Comparison of ENCODE assay signal across 10 mouse cellular contexts in genomic region chr12:5253289-5254005, GRCm38 (mm10).
DNase-seq lines count a peak whose midpoint lies in the region; ATAC-seq and TF ChIP-seq lines count a peak whose summit lies in the region.
"Had no signal": no experiment of that assay in that cellular context is flagged by ENCODE, and none has a peak within 500 bp of the region (broad histone marks: within the 10 kb centered on the region; RNA-seq: fewer than 3 reads in every experiment).

No protein-coding gene starts in this region.

- peak; percentile 24; the same call in 1 of the 2 replicates for ATAC-seq in neural tube, embryonic 12.5 days (ENCODE audit: low FRiP score, low read depth)
- peak; percentile 37 for ATAC-seq in forebrain, embryonic 15.5 days (replicated peaks)
- ATAC-seq in limb, embryonic 14.5 days (ENCODE audit: low FRiP score, low read depth): peak; percentile 51
- no peak for ATAC-seq in stomach, embryonic 15.5 days (ENCODE audit: insufficient read depth, low FRiP score, low read depth)
- ATAC-seq in erythroblast, adult 5-6 weeks (replicated peaks; ENCODE audit: low FRiP score, poor library complexity, severe bottlenecking): no peak
- no peak for ATAC-seq in kidney, embryonic 16.5 days (ENCODE audit: low FRiP score, low TSS enrichment)

- no peak overlapping the region for H3K27ac ChIP-seq in neural tube, embryonic 12.5 days
- peak overlapping the region; percentile 73 for H3K27ac ChIP-seq in forebrain, embryonic 15.5 days (replicated peaks)
- H3K27ac ChIP-seq in limb, embryonic 14.5 days (replicated peaks; ENCODE audit: low read depth, low read length): peak overlapping the region; percentile 40; the same call in 1 of the 2 replicates
- H3K27ac ChIP-seq in stomach, embryonic 15.5 days: peak overlapping the region; percentile 78
- H3K27ac ChIP-seq in kidney, embryonic 16.5 days (ENCODE audit: low read length): no peak overlapping the region

- no peaks in the 10 kb centered on the region for H3K36me3 ChIP-seq in neural tube, embryonic 12.5 days
- H3K36me3 ChIP-seq in forebrain, embryonic 15.5 days: no peaks in the 10 kb centered on the region
- no peaks in the 10 kb centered on the region for H3K36me3 ChIP-seq in limb, embryonic 14.5 days (ENCODE audit: control insufficient read depth, insufficient read depth, low read length)
- H3K36me3 ChIP-seq in stomach, embryonic 15.5 days: no peaks in the 10 kb centered on the region
- no peaks in the 10 kb centered on the region for H3K36me3 ChIP-seq in kidney, embryonic 16.5 days (ENCODE audit: insufficient read depth, low read length)
- H3K36me3 ChIP-seq: heart, embryonic 12.5 days had no signal

- no peaks in the 10 kb centered on the region for H3K9me3 ChIP-seq in neural tube, embryonic 12.5 days
- H3K9me3 ChIP-seq in forebrain, embryonic 15.5 days: no peaks in the 10 kb centered on the region
- H3K9me3 ChIP-seq in limb, embryonic 14.5 days (ENCODE audit: control insufficient read depth, low read length): no peaks in the 10 kb centered on the region
- no peaks in the 10 kb centered on the region for H3K9me3 ChIP-seq in stomach, embryonic 15.5 days
- no peaks in the 10 kb centered on the region for H3K9me3 ChIP-seq in kidney, embryonic 16.5 days (ENCODE audit: low read length)
- H3K9me3 ChIP-seq: heart, embryonic 12.5 days had no signal

- H3K27me3 ChIP-seq in neural tube, embryonic 12.5 days (replicated peaks): no peaks in the 10 kb centered on the region
- no peaks in the 10 kb centered on the region for H3K27me3 ChIP-seq in forebrain, embryonic 15.5 days
- H3K27me3 ChIP-seq in limb, embryonic 14.5 days (ENCODE audit: control insufficient read depth, insufficient read depth, low read length): no peaks in the 10 kb centered on the region
- H3K27me3 ChIP-seq in stomach, embryonic 15.5 days (replicated peaks): no peaks in the 10 kb centered on the region
- H3K27me3 ChIP-seq in kidney, embryonic 16.5 days (ENCODE audit: insufficient read depth, low read length): no peaks in the 10 kb centered on the region
- H3K27me3 ChIP-seq: heart, embryonic 12.5 days had no signal

- DNase-seq in neural tube, embryonic 10.5 days (ENCODE audit: extremely low spot score, low spot score): no peak
- DNase-seq in limb, embryonic 14.5 days (ENCODE audit: low spot score): no peak
- no peak for DNase-seq in c-Kit-positive CD71-positive TER-119-positive erythroid progenitor cells, embryonic 14.5 days (ENCODE audit: low spot score)
- DNase-seq: thymus, postnatal 14 days had no signal

- no peak overlapping the region for H3K9ac ChIP-seq in neural tube, embryonic 12.5 days
- H3K9ac ChIP-seq in forebrain, embryonic 15.5 days (replicated peaks): no peak overlapping the region
- H3K9ac ChIP-seq in limb, embryonic 14.5 days (ENCODE audit: low read depth, low read length, severe bottlenecking): no peak overlapping the region
- no peak overlapping the region for H3K9ac ChIP-seq in stomach, embryonic 15.5 days
- no peak overlapping the region for H3K9ac ChIP-seq in kidney, embryonic 16.5 days (replicated peaks; ENCODE audit: low read length)
- H3K9ac ChIP-seq: heart, embryonic 12.5 days had no signal

- TF ChIP-seq POLR2A in limb, embryonic 14.5 days (IDR thresholded peaks at IDR 0.05; ENCODE audit: borderline replicate concordance, extremely low read depth, insufficient read depth, insufficient read length): no peak

- H3K4me1 ChIP-seq in neural tube, embryonic 12.5 days: peaks cover 38% of the 10 kb centered on the region
- H3K4me1 ChIP-seq in forebrain, embryonic 15.5 days: peaks cover 35% of the 10 kb centered on the region
- peaks cover 21% of the 10 kb centered on the region for H3K4me1 ChIP-seq in limb, embryonic 14.5 days (ENCODE audit: control insufficient read depth, insufficient read depth, low read length)
- peaks cover 10% of the 10 kb centered on the region; the same call in 1 of the 2 replicates for H3K4me1 ChIP-seq in stomach, embryonic 15.5 days
- peaks cover 18% of the 10 kb centered on the region for H3K4me1 ChIP-seq in kidney, embryonic 16.5 days (ENCODE audit: insufficient read depth, low read length)

- H3K4me3 ChIP-seq in neural tube, embryonic 12.5 days: no peak overlapping the region
- no peak overlapping the region for H3K4me3 ChIP-seq in forebrain, embryonic 15.5 days
- H3K4me3 ChIP-seq in limb, embryonic 14.5 days (replicated peaks; ENCODE audit: low read length): no peak overlapping the region
- H3K4me3 ChIP-seq in stomach, embryonic 15.5 days (replicated peaks): no peak overlapping the region
- H3K4me3 ChIP-seq in kidney, embryonic 16.5 days (ENCODE audit: low read length): no peak overlapping the region
- H3K4me3 ChIP-seq: heart, embryonic 12.5 days had no signal

- H3K4me2 ChIP-seq in neural tube, embryonic 12.5 days (replicated peaks): no peak overlapping the region
- no peak overlapping the region for H3K4me2 ChIP-seq in forebrain, embryonic 15.5 days (replicated peaks)
- no peak overlapping the region for H3K4me2 ChIP-seq in limb, embryonic 14.5 days (replicated peaks; ENCODE audit: low read depth, low read length, severe bottlenecking)
- H3K4me2 ChIP-seq in stomach, embryonic 15.5 days: no peak overlapping the region
- H3K4me2 ChIP-seq in kidney, embryonic 16.5 days (replicated peaks; ENCODE audit: low read depth, low read length): no peak overlapping the region
- H3K4me2 ChIP-seq: heart, embryonic 12.5 days had no signal

- WGBS in neural tube, embryonic 12.5 days: 60% methylated on average over 10 of the region's 10 CpGs
- WGBS in forebrain, embryonic 15.5 days: 42% methylated on average over 10 of the region's 10 CpGs
- 55% methylated on average over 10 of the region's 10 CpGs for WGBS in limb, embryonic 14.5 days
- WGBS in stomach, embryonic 15.5 days: 64% methylated on average over 10 of the region's 10 CpGs
- 71% methylated on average over 10 of the region's 10 CpGs for WGBS in kidney, embryonic 16.5 days

Comparison
In these comparisons a context has a peak if more than half of its experiments do, and no peak if none do; other contexts are left out.
1. ATAC-seq: peak in neural tube, embryonic 12.5 days (single experiment), forebrain, embryonic 15.5 days (single experiment) and limb, embryonic 14.5 days (single experiment); none in stomach, embryonic 15.5 days (single experiment), erythroblast, adult 5-6 weeks (single experiment) and kidney, embryonic 16.5 days (single experiment).
2. H3K27ac ChIP-seq: peak in forebrain, embryonic 15.5 days (single experiment), limb, embryonic 14.5 days (single experiment) and stomach, embryonic 15.5 days (single experiment); none in neural tube, embryonic 12.5 days (single experiment) and kidney, embryonic 16.5 days (single experiment).